Comparison of ENCODE assay signal across 22 mouse cellular contexts in genomic region chr1:39464760-39465159, GRCm38 (mm10). TPM values are rescaled to one million over a fixed set of nuclear protein-coding genes. Genes with fewer than 3 reads are reported as not detected.
DNase-seq lines count a peak whose midpoint lies in the region; ATAC-seq and TF ChIP-seq lines count a peak whose summit lies in the region.
"Had no signal": no experiment of that assay in that cellular context is flagged by ENCODE, and none has a peak within 500 bp of the region (broad histone marks: within the 10 kb centered on the region; RNA-seq: fewer than 3 reads in every experiment).

No protein-coding gene starts in this region.

- no peaks in the 10 kb centered on the region for H3K9me3 ChIP-seq in limb, embryonic 12.5 days
- no peaks in the 10 kb centered on the region for H3K9me3 ChIP-seq in midbrain, postnatal 0 days (ENCODE audit: low read length)
- H3K9me3 ChIP-seq: embryonic facial prominence, embryonic 15.5 days; forebrain, embryonic 10.5 days; forebrain, embryonic 15.5 days; G1E; hindbrain, embryonic 12.5 days had no signal

- 89% methylated on average over 3 of the region's 3 CpGs for WGBS in limb, embryonic 12.5 days
- 94% methylated on average over 3 of the region's 3 CpGs for whole genome bisulfite sequencing in midbrain, postnatal 0 days

- no peak overlapping the region for H3K4me2 ChIP-seq in limb, embryonic 12.5 days
- no peak overlapping the region for H3K4me2 ChIP-seq in midbrain, postnatal 0 days (ENCODE audit: low read depth, low read length, poor library complexity, severe bottlenecking)
- H3K4me2 ChIP-seq: embryonic facial prominence, embryonic 15.5 days; forebrain, embryonic 15.5 days; hindbrain, embryonic 12.5 days had no signal

- peak overlapping the region; percentile 38; the same call in 1 of the 2 replicates for H3K27ac ChIP-seq in gastrocnemius, adult 2 months
- H3K27ac ChIP-seq in limb, embryonic 12.5 days, result peak overlapping the region; percentile 50; the same call in 1 of the 2 replicates
- H3K27ac ChIP-seq in midbrain, postnatal 0 days (ENCODE audit: low read depth, low read length), result no peak overlapping the region
- H3K27ac ChIP-seq: forebrain, embryonic 10.5 days; forebrain, embryonic 15.5 days; hindbrain, embryonic 12.5 days had no signal

- no peak overlapping the region for H3K4me3 ChIP-seq in gastrocnemius, adult 2 months
- no peak overlapping the region for H3K4me3 ChIP-seq in limb, embryonic 12.5 days (replicated peaks)
- H3K4me3 ChIP-seq in midbrain, postnatal 0 days (ENCODE audit: low read depth, low read length), result no peak overlapping the region
- H3K4me3 ChIP-seq: embryonic facial prominence, embryonic 15.5 days; erythroblast, embryonic 14.5 days; forebrain, embryonic 10.5 days; forebrain, embryonic 15.5 days; hindbrain, embryonic 12.5 days had no signal

- TF ChIP-seq CTCF in gastrocnemius, adult 2 months (IDR thresholded peaks at IDR 0.05), result no peak
- no peak for TF ChIP-seq CTCF in midbrain, postnatal 0 days (IDR thresholded peaks at IDR 0.05)

- no peaks in the 10 kb centered on the region for H3K36me3 ChIP-seq in limb, embryonic 12.5 days
- no peaks in the 10 kb centered on the region for H3K36me3 ChIP-seq in midbrain, postnatal 0 days (ENCODE audit: insufficient read depth, low read length)
- H3K36me3 ChIP-seq: embryonic facial prominence, embryonic 15.5 days; forebrain, embryonic 10.5 days; forebrain, embryonic 15.5 days; hindbrain, embryonic 12.5 days had no signal

- ATAC-seq in limb, embryonic 12.5 days (ENCODE audit: insufficient number of reproducible peaks, insufficient read depth, low FRiP score, low TSS enrichment, low read depth), result no peak
- ATAC-seq in midbrain, postnatal 0 days (ENCODE audit: low FRiP score), result no peak
- ATAC-seq: CD4-positive, CD25-positive, alpha-beta regulatory T cell, adult 4 months; forebrain, embryonic 15.5 days; hindbrain, embryonic 16.5 days; inflammation-experienced regulatory T-cells, adult 6 months; intestine, postnatal 0 days had no signal

- no peak overlapping the region for H3K9ac ChIP-seq in limb, embryonic 12.5 days (replicated peaks)
- H3K9ac ChIP-seq in midbrain, postnatal 0 days (replicated peaks; ENCODE audit: low read length, poor library complexity, severe bottlenecking), result no peak overlapping the region
- H3K9ac ChIP-seq: embryonic facial prominence, embryonic 15.5 days; forebrain, embryonic 15.5 days; hindbrain, embryonic 12.5 days had no signal

- H3K4me1 ChIP-seq in limb, embryonic 12.5 days (replicated peaks), result peaks cover 14% of the 10 kb centered on the region
- H3K4me1 ChIP-seq in midbrain, postnatal 0 days (ENCODE audit: insufficient read depth, low read length), result no peaks in the 10 kb centered on the region
- H3K4me1 ChIP-seq: hindbrain, embryonic 12.5 days had no signal

- intact Hi-C loops in gastrocnemius, adult 2 months (cut with DNase I), result no loop called here

- peak; percentile 44 to 60 for DNase-seq in cerebellum, adult 18-20 months
- DNase-seq in cerebellum, postnatal 4 days (ENCODE audit: low spot score in 2 of 2), result no peak
- no peak for DNase-seq in gastrocnemius, adult 2 months
- DNase-seq in gastrocnemius, postnatal 4 days (ENCODE audit: low spot score in 2 of 2), result no peak
- peak; percentile 45 to 49 for DNase-seq in cerebellum, postnatal 10 days
- DNase-seq in midbrain, postnatal 0 days (ENCODE audit: low spot score), result no peak
- DNase-seq: adrenal gland, postnatal 10 days; B cell, adult 2 months; gastrocnemius, postnatal 14 days; heart, postnatal 10 days; heart, postnatal 4 days had no signal

- H3K27me3 ChIP-seq in limb, embryonic 12.5 days, result no peaks in the 10 kb centered on the region
- no peaks in the 10 kb centered on the region for H3K27me3 ChIP-seq in midbrain, postnatal 0 days (ENCODE audit: insufficient read depth, low read length)
- H3K27me3 ChIP-seq: embryonic facial prominence, embryonic 15.5 days; forebrain, embryonic 15.5 days; hindbrain, embryonic 12.5 days had no signal

RNA-seq across cellular contexts. Expression of gene Tbc1d8, which starts 13.8 kb away (rescaled TPM):
- 1 to 10 TPM; 8.3 to 9.7 TPM for total RNA-seq in gastrocnemius, adult 2 months (2021)
- total RNA-seq in gastrocnemius, postnatal 4 days (2021), result 10 to 100 TPM; 21.2 to 21.4 TPM
- 8.9 and 10.9 TPM in 2 replicates for polyA plus RNA-seq in limb, embryonic 12.5 days (2016; fragmentation: Nextera tagmentation; extraction: Ambion mirVana)
- 18.3 and 20.2 TPM in 2 replicates for total RNA-seq in midbrain, postnatal 0 days (2014; rRNA removed)
- polyA plus RNA-seq in midbrain, postnatal 0 days (2015; fragmentation: Nextera tagmentation; extraction: Ambion mirVana), result 8.5 TPM in 2 replicates

Comparison
In these comparisons a context has a peak if more than half of its experiments do, and no peak if none do; other contexts are left out.
1. DNase-seq: peak in cerebellum, adult 18-20 months (2 of 2) and cerebellum, postnatal 10 days (2 of 2); none in cerebellum, postnatal 4 days (0 of 2), gastrocnemius, adult 2 months (single experiment), gastrocnemius, postnatal 4 days (0 of 2) and midbrain, postnatal 0 days (single experiment).